Mouse (Mus musculus) testis, adult 2 months (tissue): ENCODE results near the gene B3gnt9.

Experiments
- CTCF ChIP-seq: fragments of 200-500 bp; IDR thresholded peaks from 2 replicates; pipeline ENCODE4 v1.5.1; 2012; ENCODE audit warnings: low read depth, mild to moderate bottlenecking, inconsistent platforms, low read length, moderate library complexity; ENCODE audit not compliant: control insufficient read depth, insufficient read depth, insufficient replicate concordance
- POLR2A ChIP-seq: fragments of 200-500 bp; IDR thresholded peaks from 2 replicates; pipeline ENCODE4 v1.6.1; 2012; ENCODE audit warnings: low read depth, mild to moderate bottlenecking, inconsistent platforms, low read length, moderate library complexity; ENCODE audit not compliant: control insufficient read depth

- TF ChIP-seq CTCF = no peak
- no peak for TF ChIP-seq POLR2A
These were observed 45.0 kb upstream of the B3gnt9 start for GRCm38 (mm10) chr8:105299962-105300361.
